Mouse (Mus musculus) monocyte, adult 59 days (primary cell): ENCODE measurements around the gene Gm21677. TPM values are rescaled to one million over a fixed set of nuclear protein-coding genes. Genes with fewer than 3 reads are reported as not detected.

Source experiments
- total RNA-seq, 2 experiments: library from RNA; stranded (reverse); gene quantifications; one replicate each; pipeline ENCODE4 v1.2.4; 2023

The Gm21677 gene
- total RNA-seq: not detected

GRCm38 (mm10) chrY:3306349-3306748 lies at the start of gene Gm21677:
Gene Gm21677, minus strand, starts transcription at chrY:3306449.

GRCm38 (mm10) chrY:3345229-3345628 lies 39.0 kb upstream of the Gm21677 start, which contains the start of gene Gm21693:
Gene Gm21693, minus strand, starts transcription at chrY:3345329.

Other genes starting within 250 kb of the Gm21677 start
- not detected for gene Gm21693, start 38.9 kb upstream of the Gm21677 start, total RNA-seq
- not detected for gene Gm21704, start 103.7 kb upstream of the Gm21677 start, total RNA-seq
- not detected for gene Gm21708, start 103.7 kb upstream of the Gm21677 start, total RNA-seq